Mouse (Mus musculus): ENCODE data around the gene E330009J07Rik.

DNA sequence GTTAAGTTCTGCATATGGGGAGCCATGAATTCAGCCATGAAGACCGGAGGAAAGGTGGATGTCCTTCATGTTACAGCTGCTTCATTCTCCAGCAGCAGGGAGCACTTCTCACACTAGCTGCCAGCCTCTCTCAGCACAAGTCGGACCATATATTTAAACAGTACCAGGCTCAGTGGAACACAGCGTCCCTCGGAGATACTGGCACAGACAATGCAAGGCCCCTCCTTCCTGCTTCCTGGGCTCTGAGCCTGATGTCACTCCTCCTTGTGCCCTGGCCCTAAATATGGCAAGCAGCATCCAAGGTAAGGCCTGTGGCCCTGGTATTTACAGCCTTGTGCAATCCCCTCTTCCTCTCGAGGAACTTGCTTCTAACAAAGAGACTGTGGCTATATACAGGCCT is 20.1 kb downstream of the E330009J07Rik start:
- TF ChIP-seq CTCF (IDR thresholded peaks at IDR 0.05; ENCODE audit: extremely low read depth, insufficient read depth, low read length) (no peak), POLR2A (IDR thresholded peaks at IDR 0.05; ENCODE audit: extremely low read depth, insufficient read depth, low read length) (no peak)

All from cortical plate, adult 2 months (tissue).